Mouse (Mus musculus) left cerebral cortex, adult 8-10 months (tissue): Measurements from ENCODE around the gene Cltc. TPM values are rescaled to one million over a fixed set of nuclear protein-coding genes. Genes with fewer than 3 reads are reported as not detected.

Source experiments
- DNase-seq, 2 experiments: peaks; one replicate each; pipeline ENCODE4 v3.0.0; 2022; ENCODE audit warnings: low spot score in 2 of 2
- total RNA-seq, 4 experiments: library from RNA; stranded (reverse); gene quantifications; 2 replicates each; pipeline ENCODE4 v1.2.4; 2022

The Cltc gene
- total RNA-seq, 4 experiments from 2014 or later: 529 to 551 (median 542) TPM

DNA sequence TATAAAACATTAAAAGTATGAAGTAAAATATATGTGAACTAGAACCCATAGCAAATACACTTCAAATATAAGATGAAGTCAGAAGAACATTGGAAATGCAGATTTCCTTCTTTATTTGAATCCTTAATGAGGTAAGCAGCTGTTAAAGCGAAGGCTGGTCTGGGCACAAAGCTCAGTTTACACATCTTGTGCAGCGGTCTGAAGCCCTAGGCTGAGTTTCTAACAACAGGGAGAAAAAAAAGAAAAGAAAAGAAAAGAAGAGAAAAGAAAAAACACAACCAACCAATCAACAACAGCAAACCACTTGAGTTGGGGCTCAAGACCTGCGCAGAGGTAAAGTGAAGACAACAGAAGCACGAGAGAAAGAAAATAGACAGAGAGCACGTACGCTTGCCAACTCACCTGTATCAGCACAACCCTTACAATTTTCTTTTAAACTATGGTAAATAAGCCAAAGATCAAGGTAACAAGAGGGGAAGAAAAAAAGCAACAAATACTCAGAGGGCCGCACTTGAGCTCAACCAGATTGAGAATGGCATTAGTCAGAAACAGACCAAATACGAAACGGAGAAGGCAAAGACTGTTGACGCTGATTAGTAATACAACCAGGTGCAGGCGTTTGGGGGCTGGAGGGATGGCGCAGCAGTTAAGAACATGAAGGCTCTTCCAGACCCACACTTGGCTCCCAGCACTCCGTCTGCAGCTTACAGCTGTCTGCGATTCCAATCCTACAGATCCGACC is 109.5 kb downstream of the Cltc start:
- DNase-seq: no peak

- no peak for DNase-seq
These were observed 110.4 kb downstream of the Cltc start for GRCm38 (mm10) chr11:86646885-86647459.

- no peak for DNase-seq
These were observed 111.1 kb downstream of the Cltc start for GRCm38 (mm10) chr11:86646136-86646834.

GRCm38 (mm10) chr11:86644553-86644952 is 112.8 kb downstream of the Cltc start:
- DNase-seq: no peak

Other genes with a start within 250 kb of the Cltc start
- 10 to 100 TPM; 39.0 to 44.0 (median 39.5) TPM for gene Rps6kb1, start 212.8 kb downstream of the Cltc start, total RNA-seq
- 1 to 10 TPM; 3.8 to 4.8 (median 3.9) TPM for gene Tubd1, start 212.6 kb downstream of the Cltc start, total RNA-seq
- 100 to 1,000 TPM; 133 to 169 (median 142) TPM for gene Vmp1, start 73.7 kb downstream of the Cltc start, total RNA-seq
- gene Ptrh2, start 73.6 kb downstream of the Cltc start, total RNA-seq: 1 to 10 TPM; 8.5 to 9.2 (median 8.7) TPM
- 10 to 100 TPM; 20.0 to 23.2 (median 20.8) TPM for gene Dhx40, start 50.2 kb upstream of the Cltc start, total RNA-seq
- gene Ypel2, start 236.1 kb upstream of the Cltc start, total RNA-seq: 10 to 100 TPM; 44.2 to 53.3 (median 48.8) TPM